In genomic region chr14:23570251-23570650, GRCm38 (mm10) we compare ENCODE assay signal across 18 mouse cellular contexts.
A peak's percentile ranks its signal among the peaks of the same experiment; 100 is the strongest.
DNase-seq lines count a peak whose midpoint lies in the region.
"Had no signal": no experiment of that assay in that cellular context is flagged by ENCODE, and none has a peak within 500 bp of the region (broad histone marks: within the 10 kb centered on the region; RNA-seq: fewer than 3 reads in every experiment).

No protein-coding gene starts in this region.

- intact Hi-C loops in gastrocnemius, postnatal 36 days (cut with DNase I), result no loop called here

- DNase-seq in cerebellum, adult 11 months, result peak; percentile 4
- DNase-seq in cerebellum, adult 8-10 months, result no peak
- DNase-seq in adrenal gland, postnatal 25 days, result peak; percentile 4
- DNase-seq in brain, adult 2 months (ENCODE audit: low read depth, low spot score), result peak; percentile 56
- peak; percentile 74 to 76 for DNase-seq in cerebellum, postnatal 10 days
- DNase-seq in spleen, postnatal 4 days (ENCODE audit: low spot score in 2 of 2), result no peak
- no peak for DNase-seq in gastrocnemius, postnatal 36 days
- DNase-seq: forebrain, postnatal 0 days; gastrocnemius, postnatal 10 days; heart, adult 11 months; kidney, adult 2 months; kidney, postnatal 4 days; liver, embryonic 13.5 days; lung, adult 18-20 months; lung, postnatal 4 days; midbrain, embryonic 14.5 days; right cerebral cortex, postnatal 4 days; thymus, postnatal 4 days had no signal

Comparison
In these comparisons a context has a peak if more than half of its experiments do, and no peak if none do; other contexts are left out.
1. DNase-seq: peak in cerebellum, adult 11 months (single experiment), adrenal gland, postnatal 25 days (single experiment), brain, adult 2 months (single experiment) and cerebellum, postnatal 10 days (2 of 2); none in cerebellum, adult 8-10 months (single experiment), spleen, postnatal 4 days (0 of 2) and gastrocnemius, postnatal 36 days (0 of 2).